Mouse (Mus musculus) cerebellum, postnatal 10 days (tissue): ENCODE results near the gene Adprh.
A peak's percentile ranks its signal among the peaks of the same experiment; 100 is the strongest.
"Not testable (repeated sequence)": the region's sequence is repeated elsewhere in the genome, so short reads cannot be mapped to it uniquely, and the experiment has no call there.

ENCODE experiments used
- DNase-seq, 2 experiments: peaks; one replicate each; pipeline ENCODE4 v3.0.0; 2021; ENCODE audit warnings: mixed read lengths in 2 of 2

The Adprh gene

DNA sequence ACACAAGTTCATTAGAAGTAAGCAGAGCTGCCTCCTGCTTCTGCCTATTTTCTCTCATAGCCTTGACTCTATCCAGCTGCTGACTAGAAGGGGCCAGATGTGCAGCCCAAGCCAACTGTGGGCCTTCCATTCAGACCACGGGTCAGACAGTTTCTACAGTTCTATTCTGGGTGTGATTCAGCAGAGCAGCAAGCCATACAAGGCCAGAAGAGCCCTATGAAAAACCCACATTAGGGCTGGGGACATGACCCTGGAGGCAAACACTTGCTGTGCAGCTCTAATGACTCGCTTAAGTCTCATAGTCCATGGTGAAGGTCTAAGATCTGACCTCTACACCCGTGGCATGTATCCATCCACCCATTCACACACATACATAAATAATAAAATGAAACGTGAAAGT, 13.6 kb upstream of the Adprh start:
- DNase-seq, result no peak

DNA sequence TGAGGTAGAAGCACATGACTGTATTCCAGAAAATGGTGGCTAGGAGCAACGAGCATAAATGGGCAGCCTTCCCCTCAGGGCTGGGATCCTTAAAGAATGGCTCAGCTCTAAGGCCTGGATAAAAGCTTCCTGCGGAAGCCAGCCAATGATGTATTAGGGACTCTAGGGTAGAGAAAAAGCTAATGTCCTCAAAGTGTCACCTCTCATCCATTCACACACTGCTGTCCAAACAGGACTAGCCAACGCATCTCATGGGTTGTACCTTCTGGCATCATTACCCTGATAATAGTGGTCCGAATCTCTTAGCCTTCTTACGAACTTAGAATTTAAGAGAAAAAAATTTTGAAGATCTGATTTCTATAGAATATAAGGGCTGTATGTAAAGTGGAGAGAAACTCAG, 10.8 kb upstream of the Adprh start:
- DNase-seq, result no peak

DNA sequence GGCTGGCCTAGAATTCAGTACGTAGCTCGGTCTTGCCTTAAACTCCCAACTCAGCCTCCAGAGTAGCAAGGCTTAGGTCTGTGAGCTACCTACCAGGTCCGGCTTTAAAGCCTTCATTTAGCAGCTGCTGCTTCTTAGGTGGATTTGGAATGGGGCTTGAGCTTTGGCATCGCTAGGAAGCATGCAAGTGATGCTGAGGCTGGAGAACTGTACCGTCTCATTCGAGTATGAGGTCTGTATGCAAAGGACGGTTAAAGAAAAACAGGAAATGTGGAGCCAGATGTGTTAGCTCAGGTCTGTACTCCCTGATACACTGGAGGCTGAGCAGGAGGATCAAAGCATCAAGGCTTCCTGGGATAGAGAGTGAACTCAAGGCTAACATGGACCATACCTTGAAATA, 9.7 kb upstream of the Adprh start:
- DNase-seq, result no peak

DNA sequence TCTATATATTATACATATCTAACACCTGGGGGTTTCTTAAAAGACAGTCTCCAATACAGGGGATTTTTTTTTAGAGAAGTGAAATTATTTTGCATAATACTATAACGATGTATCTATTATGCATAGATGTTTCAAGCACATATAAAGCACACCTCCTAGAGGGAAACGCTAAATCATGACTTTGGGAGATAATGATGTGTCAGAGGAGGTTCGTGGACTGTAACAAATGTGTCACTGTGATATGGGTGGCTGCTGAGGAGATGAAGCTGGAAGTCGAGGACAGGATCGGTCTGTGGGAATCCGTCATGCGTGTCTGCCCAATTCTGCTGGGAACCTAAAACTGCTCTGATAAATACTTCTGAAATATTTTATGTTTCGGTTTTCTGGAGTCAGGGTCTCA, 9.2 kb upstream of the Adprh start:
- DNase-seq, result no peak

DNA sequence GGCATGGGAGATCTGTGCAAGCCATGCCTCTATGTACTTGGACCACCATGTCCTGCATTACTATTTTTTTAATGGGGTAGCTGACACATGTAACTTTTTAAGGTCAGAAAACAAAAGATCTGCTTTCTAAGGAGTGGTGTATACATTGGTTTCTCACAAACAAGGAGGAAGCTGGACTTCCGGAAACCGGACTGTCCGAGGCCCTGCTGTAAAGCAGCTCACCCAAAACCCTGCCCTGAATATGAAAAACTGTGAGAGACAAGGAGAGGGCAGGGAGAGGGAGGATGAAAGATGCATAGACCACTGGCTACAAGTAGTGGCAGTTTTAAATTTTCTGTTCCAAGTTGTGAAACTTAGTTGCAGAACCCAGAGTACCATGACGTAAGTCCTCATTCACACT, 7.5 kb upstream of the Adprh start:
- no peak for DNase-seq

DNA sequence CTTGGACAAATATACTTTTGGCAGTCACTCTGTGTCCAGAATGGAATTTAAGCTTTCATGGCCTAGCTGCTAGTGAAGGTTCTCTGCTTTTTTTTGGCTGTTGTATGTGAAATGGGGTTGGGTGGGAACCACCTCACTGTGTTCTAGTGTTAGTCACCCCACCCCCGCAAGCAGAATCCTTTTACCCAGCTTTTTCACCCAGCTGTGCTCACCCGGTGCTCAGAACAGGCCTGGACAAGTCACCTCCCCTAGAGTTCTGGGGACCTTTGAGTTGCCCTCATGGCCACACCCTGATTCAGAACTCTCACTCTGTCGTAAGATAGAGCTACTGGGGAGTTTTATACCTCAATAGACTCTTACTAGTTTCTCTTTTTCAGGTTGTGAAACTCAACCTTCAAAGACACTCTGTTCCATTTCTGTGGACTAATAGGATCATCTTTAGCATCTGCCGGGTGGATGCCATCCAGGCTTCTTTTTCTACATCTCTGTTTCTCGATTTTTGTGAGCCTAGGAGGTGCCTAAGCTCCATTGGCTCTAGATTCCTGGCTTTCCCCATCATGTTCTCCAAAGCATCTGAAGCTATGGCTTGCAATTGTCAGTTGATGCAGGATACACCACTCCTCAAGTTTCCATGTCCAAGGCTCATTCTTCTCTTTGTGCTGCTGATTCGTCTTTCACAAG, 6.2 kb upstream of the Adprh start:
- DNase-seq, result no peak

DNA sequence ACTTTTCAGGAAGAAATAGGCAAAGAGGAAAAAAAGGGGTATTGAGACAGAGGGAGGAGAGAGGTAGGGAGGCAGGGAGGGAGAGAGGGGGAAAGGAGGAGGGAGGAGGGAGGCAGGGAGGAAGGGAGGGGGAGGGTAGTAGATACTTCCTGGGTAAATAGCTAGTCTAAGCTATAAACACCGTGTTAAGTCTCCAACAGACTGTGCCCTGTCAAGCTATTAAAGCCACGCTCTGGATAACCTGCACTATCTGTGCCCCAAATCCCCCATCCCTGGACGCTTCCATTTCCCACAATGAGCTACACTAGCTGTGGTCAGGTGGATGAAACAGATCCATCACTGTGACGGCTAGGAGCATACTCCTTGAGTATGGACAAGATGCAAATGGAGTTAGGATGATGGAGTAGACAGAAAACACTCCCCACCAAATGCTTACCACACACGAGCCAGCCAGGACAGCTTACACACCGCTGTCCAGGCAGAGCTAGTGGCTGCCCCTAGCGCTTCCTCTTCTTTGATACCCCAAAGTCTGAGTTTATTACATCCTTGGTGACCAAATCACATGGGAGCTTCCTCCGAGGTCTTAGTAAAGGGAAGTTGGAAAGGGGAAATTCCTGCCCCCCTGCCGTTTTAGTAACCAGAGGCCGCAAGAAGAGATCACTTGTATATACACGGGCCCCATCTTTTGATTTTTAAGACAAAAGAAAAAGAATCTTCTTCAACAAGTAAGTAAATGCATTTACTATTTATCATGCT, 4.5 kb upstream of the Adprh start:
- no peak for DNase-seq

DNA sequence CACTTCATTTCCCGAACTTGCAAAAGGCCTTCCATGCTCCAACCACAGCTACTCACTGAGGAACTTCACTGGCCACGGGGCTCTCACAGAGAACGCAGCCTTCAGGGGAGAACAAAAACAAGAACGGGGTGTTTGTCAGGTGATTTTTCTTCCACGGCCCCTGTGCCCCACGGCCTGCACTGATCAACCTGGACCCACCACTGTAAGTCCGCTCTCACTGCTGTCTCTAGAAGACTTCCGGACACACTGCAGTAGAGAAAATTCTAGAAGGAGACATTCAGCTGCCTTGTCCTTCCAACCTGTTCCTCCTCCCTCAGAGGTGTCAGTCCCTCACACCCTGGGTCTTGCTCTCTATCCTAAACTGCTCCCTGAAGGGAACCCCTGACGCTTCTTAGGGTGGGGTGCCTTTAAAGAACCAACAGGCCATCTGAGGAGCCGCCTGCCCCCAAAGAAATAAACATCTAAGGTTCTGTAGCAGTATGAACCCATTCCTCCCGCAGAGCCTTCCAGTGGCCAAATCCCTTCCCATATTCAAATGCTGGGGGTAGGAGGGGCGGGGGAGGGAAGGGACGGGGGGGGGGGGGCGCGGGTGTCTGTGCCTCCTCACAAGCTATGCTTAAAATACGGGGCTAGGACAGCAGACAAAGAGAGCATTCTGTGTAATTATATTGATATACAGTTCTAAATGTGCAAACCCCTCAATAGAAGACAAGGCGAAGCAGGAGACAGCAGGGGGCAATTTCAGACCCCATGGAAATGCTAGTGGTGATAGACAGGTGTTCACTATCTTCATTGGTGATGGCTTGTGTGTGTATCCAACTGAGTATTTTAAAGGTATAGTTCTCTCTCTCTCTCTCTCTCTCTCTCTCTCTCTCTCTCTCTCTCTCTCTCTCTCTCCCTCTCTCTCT, 3.3 kb upstream of the Adprh start, which contains the start of gene Cd80:
TSS of gene Cd80 (plus strand) at position 51 of the 908 bp plus-strand sequence.
- no peak for DNase-seq

DNA sequence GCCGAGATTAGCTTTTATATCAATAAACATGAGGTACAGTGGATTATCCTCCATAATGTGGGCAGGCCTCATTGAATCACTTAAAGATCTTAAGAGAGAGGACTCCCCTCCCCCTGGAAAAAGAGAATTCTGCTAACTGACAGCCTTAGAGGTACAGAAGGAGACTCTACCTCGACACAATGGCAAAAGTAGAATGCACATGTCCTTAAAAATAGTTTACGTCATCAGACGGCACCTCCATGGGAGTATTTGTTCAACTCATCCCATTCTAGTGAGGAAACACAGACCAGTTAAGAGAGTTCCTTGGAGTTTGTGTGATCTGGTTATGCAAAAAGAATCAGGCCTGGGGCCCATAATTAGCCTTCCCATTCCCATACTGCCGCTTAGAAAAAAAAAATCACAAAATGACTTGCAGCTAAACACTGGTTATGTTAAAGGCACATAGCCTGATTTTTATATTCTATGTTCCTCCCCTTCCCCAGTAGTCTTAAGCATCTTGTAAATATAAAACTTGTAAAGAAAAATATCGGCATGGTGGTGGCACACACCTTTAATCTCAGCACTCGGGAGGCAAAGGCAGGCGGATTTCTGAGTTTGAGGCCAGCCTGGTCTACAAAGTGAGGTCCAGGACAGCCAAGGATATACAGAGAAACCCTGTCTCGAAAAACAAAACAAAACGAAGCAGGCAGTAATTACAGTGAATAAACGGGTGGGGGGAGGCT, 2.2 kb upstream of the Adprh start:
- DNase-seq, result no peak

DNA sequence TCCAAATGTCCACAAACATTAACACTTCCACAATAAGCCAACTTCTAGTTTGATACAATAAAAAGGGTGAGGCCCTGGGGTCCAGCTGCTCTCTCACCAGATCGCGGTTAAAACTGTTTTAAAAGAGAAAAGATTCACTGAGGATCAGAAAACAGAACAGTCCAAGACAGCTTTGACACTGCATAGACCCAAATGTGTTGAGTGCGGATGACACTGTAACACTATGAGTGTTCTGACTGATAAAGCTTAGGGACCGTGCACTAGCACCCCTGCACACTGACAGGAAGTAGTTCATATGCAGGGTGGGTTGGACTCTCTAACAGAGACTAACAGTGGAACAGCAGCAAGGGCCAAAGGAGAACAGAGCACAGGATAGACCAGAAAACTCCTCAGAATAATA, 1.4 kb upstream of the Adprh start:
- no peak for DNase-seq

DNA sequence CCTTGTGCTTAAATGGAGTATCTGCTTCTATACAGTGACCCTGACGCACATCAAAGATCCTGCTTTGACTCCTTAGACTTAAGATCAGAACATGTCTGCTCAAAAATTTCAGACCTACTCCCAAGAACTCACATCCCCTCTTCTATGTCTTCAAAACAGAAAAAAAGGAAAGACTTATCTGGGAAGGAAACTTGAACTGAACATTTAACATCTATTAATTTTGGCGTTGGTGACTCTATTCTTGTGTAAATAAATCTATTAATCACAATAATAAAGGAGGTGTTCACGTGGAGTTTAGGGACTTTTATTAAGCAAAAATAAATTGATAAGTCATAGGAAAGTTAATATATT, 675 bp upstream of the Adprh start:
- DNase-seq, result no peak

DNA sequence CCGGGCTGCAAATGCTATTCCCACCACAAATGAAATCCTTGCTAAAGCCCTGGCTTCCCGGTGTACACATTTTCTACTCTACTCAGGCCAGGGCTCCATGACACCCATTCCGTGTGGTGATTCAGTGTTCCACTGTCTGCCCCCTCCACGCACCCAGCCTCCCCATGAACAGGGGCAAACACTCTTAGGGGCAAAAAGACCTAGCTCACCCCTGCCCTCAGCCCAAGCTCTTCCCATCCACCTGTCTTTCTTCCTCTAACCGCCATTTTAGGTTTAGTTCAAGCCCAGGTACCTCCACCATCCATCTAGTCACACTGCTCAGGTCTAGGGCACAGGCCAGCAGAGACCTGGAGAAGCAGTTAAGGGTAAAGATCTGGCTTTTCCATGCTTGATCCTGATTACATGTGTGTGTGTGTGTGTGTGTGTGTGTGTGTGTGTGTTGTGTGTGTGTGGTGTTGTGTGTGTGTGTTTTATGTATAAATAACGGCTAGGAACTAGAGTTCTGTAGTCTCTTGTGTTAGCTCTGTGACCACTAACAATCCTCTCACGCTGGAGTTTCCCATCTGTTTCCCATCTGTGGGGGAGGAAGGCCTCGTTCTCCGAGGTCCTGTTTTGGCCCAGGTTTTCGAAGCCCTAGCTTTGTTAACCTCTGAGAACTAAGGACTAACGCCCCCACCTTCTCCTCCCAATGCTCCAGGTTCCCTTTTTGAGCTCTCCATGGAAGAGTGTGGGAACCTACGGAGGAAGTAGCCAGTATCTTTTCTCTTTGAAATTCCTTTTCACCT, 890 bp downstream of the Adprh start:
- DNase-seq, result peak; percentile 57 to 61

DNA sequence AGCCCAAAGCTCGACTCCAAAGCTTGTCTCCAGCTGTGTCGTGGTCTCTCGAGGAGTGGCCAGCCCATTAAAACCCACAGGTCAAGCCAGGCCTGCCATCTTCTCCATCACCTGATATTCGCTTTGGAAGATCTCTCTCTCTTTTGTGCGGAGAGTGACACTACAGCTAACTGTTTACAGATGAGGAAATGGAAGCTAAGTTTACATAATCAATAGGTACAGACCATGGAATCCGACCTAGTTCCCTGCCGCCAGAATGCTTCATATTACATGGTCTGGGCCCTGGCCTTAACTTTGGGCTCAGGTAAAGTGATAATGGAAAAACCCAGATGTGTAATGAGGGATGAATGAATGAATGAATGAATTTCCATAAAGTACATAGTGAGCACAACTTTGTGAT, 1.8 kb downstream of the Adprh start:
- DNase-seq, result peak in 1 of 2 experiments; percentile 13

DNA sequence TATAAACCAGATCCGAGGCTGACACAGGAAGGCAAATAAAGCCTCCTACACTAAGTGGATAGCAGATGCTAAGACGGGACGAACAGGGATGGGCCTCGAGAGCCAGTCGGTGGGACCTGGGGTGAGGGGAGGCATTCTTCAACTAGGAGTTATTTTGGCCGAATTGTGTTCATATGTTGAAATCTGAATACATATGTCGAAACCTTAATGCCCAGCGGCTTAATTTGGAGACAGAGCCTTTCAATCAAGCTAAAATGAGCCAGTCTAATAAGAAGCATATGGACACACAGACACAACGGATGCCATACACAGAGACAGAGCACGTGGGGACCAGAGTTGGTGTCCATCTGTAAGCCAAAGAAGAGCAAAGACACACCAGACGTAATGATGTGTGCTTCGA, 4.0 kb downstream of the Adprh start:
- no peak for DNase-seq

DNA sequence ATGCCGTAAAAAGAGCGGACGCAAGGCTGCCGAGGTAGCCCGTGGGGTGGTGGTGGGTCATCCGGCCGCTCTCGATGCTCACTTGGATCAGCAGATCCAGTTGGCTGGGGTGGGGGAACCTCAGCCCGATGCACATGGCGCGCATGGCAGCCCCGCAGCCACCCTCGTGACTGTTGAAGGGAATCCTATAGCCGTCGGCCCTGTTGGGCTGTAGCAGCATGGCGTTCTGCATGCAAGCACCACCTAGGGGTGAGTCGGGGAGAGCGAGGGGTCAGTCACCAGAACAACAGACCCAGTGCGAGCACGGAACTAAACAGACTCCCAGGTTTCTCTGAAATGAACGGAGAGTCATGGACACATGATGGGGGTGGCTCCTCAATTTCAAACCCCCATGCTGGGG, 5.1 kb downstream of the Adprh start:
- peak in 1 of 2 experiments; percentile 5 for DNase-seq

DNA sequence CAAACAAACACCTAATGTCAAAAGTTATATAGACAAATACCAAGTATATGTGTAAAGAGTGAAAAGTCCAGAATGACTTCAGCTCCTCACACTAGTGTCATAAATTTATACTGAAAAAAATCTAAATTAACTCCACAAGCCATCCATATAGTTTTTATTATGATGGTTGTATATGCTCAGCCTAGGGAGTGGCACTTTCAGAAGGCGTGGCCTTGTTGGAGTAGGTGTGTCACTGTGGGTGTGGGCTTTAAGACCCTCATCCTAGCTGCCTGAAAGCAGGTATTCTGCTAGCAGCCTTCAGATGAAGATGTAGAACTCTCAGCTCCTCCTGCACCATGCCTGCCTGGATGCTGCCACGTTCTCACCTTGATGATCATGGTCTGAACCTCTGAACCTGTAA, 6.4 kb downstream of the Adprh start:
- not testable (repeated sequence) for DNase-seq

DNA sequence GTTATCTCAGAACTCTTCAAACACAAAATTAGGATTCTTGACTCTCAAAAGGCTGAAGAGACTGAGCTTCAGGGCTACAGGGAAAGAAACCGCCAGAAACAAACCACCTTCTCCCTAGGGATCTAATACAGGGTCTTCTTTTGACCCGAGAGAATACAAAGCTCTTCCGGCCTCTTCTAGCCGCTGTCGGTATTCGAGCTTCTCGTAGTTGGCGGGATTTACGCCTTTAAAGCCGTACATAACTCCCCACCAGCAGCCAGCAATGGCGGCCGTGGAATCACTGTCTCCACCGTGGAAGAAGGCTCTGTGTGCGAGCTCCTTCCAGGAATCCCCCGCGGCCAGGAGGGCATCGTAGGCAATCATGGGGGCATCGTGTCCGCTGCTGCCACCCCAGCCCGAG, 6.9 kb downstream of the Adprh start:
- no peak for DNase-seq

DNA sequence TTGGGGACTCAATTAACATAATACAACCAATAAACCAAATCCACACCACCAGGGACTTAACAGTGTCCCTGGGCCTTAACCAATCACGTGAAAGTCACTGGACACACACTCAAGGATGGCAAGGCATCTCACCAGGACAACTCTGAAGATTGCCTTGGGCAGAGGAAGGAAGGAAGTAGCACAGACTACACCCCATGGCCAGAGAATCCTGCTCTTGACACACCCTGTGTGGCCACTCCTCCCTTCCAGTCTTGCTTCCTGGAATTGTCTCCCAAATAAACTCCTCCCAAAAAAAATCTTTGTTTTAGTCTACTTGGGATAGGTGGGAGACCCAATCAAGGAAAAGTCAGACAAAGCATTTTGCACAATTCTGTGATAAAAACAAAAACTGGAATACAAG, 7.5 kb downstream of the Adprh start:
- DNase-seq, result no peak

DNA sequence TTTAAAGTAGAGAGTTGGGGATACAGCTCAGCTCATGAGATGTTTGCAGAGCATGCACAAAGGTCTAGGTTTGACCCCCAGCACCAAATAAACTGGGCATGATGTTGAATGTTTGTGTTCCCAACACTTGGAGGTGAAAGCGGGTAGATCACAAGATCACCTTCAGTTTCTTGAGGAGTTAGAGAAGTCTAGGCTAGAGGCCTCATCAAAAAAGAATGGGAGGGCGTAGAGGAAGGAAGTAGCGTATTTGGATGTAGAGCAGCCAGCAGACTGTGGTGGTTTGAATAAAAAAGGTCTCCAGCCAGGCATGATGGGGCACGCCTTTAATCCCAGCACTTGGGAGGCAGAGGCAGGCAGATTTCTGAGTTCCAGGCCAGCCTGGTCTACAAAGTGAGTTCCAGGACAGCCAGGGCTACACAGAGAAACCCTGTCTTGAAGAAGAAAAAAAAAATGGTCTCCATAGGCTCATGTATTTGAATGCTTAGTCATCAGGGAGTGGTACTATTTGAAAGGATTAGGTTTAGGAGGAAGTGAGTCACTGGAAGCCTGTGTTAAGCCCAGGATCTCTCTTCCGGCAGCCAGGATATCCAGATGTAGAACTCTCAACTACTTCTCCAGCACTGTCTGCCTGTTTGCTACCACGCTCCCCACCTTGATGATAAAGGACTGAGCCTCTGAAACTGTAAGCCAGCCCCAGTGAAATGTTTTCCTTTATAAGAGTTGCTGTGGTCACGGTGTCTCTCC, 8.6 kb downstream of the Adprh start:
- no peak for DNase-seq

DNA sequence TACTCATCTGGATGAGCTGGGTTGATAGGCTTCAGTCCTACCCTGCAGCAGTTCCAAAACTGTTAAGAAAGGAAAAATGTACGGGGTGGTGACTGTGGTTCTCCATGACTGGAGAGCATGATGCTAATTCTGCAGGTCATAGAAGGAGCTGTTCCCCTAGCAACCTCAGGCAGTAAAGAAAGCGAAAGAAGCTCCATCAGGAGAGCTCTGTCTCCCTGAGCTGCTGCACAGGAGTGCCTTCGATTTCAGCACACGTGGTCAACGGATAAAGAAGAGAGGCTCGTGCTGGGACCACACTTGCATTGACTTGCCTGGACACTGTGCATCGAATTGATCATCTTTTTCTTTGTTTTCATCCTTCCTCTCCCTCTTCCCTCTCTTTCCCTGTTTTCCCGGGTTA, 10.3 kb downstream of the Adprh start:
- no peak for DNase-seq

DNA sequence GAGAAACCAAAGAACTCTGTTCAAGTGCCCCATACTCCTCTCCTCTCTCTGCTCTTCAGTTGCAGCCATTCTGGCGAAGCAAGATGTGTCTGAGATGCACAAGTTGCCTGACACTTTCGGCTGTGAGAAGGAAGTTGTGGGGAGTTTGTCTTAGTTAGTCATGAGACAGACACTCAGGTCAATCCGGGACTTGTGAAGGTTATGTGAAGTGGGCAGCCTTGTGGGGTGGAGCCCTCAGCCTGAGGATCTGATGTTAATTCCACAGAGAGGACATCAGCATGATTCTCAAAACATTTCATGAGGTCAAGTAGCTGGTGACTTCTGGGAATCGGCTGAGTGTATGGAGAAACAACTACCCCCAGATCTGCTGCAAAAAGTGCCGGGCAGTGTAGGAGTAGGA, 10.9 kb downstream of the Adprh start:
- DNase-seq, result no peak
